In the genomic region with DNA sequence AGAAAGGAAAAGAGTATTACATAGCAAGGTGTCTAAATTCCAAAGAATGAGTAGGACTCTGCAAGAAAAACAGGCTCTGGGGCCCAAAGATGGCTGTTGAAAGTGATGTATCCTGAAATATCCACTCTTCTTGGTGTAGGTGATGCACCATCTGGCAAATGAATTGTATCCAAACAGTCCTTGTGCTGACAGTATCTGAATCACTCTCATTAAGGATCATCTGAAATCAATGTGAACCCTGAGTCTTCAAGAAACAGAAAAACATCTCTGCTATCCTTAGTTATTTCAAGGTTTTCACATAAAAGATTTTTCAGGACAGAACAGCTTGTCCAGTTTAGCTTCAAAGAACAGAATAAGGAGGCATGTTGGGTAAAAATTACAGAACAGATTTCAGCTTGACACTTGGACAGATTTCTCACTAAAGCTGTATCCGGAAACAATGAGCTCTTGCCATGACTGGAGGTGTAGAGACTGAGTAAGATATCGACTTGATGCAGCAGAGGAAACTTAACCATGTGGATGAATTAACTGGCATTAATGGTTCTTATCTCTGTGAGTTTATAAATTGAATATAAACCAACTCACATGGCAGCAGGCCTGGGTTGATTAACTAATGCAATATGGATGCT, we compare ENCODE assay signal across 28 mouse cellular contexts.
DNase-seq lines count a peak whose midpoint lies in the region; ATAC-seq lines count a peak whose summit lies in the region.
"Had no signal": no experiment of that assay in that cellular context is flagged by ENCODE, and none has a peak within 500 bp of the region (broad histone marks: within the 10 kb centered on the region; RNA-seq: fewer than 3 reads in every experiment).

No protein-coding gene starts in this region.

- H3K9ac ChIP-seq in midbrain, embryonic 16.5 days (ENCODE audit: low read depth, low read length): no peak overlapping the region
- H3K9ac ChIP-seq: forebrain, embryonic 15.5 days; heart, embryonic 12.5 days; hindbrain, embryonic 12.5 days; kidney, embryonic 15.5 days; liver, embryonic 15.5 days; neural tube, embryonic 12.5 days; stomach, embryonic 15.5 days had no signal

- no peaks in the 10 kb centered on the region for H3K4me1 ChIP-seq in midbrain, embryonic 16.5 days (ENCODE audit: control insufficient read depth, insufficient read depth, low read length)
- H3K4me1 ChIP-seq: embryonic facial prominence, embryonic 10.5 days; forebrain, embryonic 15.5 days; heart, embryonic 12.5 days; hindbrain, embryonic 12.5 days; kidney, embryonic 15.5 days; limb, embryonic 10.5 days; liver, embryonic 15.5 days; neural tube, embryonic 12.5 days; stomach, embryonic 15.5 days had no signal

- no peak overlapping the region for H3K4me3 ChIP-seq in midbrain, embryonic 16.5 days (ENCODE audit: low read depth, low read length)
- H3K4me3 ChIP-seq: embryonic facial prominence, embryonic 10.5 days; forebrain, embryonic 15.5 days; heart, embryonic 12.5 days; hindbrain, embryonic 12.5 days; kidney, embryonic 15.5 days; limb, embryonic 10.5 days; liver, embryonic 15.5 days; neural tube, embryonic 12.5 days; stomach, embryonic 15.5 days had no signal

- no peaks in the 10 kb centered on the region for H3K27me3 ChIP-seq in midbrain, embryonic 16.5 days (ENCODE audit: control insufficient read depth, insufficient read depth, low read depth, low read length)
- H3K27me3 ChIP-seq: forebrain, embryonic 15.5 days; heart, embryonic 12.5 days; hindbrain, embryonic 12.5 days; kidney, embryonic 15.5 days; liver, embryonic 15.5 days; neural tube, embryonic 12.5 days; stomach, embryonic 15.5 days had no signal

- no peak overlapping the region for H3K27ac ChIP-seq in midbrain, embryonic 16.5 days (ENCODE audit: low read length)
- H3K27ac ChIP-seq: embryonic facial prominence, embryonic 10.5 days; forebrain, embryonic 15.5 days; hindbrain, embryonic 12.5 days; kidney, embryonic 15.5 days; limb, embryonic 10.5 days; liver, embryonic 15.5 days; neural tube, embryonic 12.5 days; stomach, embryonic 15.5 days had no signal

- no peak for ATAC-seq in midbrain, embryonic 16.5 days
- ATAC-seq: forebrain, embryonic 15.5 days had no signal

- WGBS in midbrain, embryonic 16.5 days: 87% methylated on average over 2 of the region's 2 CpGs

- no peak overlapping the region for H3K4me2 ChIP-seq in midbrain, embryonic 16.5 days (ENCODE audit: low read length)
- H3K4me2 ChIP-seq: forebrain, embryonic 15.5 days; heart, embryonic 12.5 days; hindbrain, embryonic 12.5 days; kidney, embryonic 15.5 days; liver, embryonic 15.5 days; neural tube, embryonic 12.5 days; stomach, embryonic 15.5 days had no signal

- peak; percentile 32 for DNase-seq in layer of hippocampus, adult 11-12 months (ENCODE audit: low spot score)
- no peak for DNase-seq in layer of hippocampus, postnatal 25 days (ENCODE audit: extremely low spot score in 1 of 2, low spot score in 1 of 2)
- peak; percentile 27 for DNase-seq in right cerebral cortex, postnatal 25 days
- no peak for DNase-seq in right cerebral cortex, postnatal 14 days
- peak; percentile 50 to 66 for DNase-seq in left cerebral cortex, adult 9 months (ENCODE audit: low spot score in 2 of 2)
- no peak for DNase-seq in cerebellum, adult 11-12 months
- DNase-seq in thymus, adult 18-20 months: no peak
- DNase-seq: adrenal gland, postnatal 25 days; cerebellum, adult 9-11 months; heart, adult 11 months; heart, postnatal 14 days; kidney, adult 11 months; kidney, postnatal 36 days; liver; lung, postnatal 4 days; midbrain, embryonic 14.5 days; thymus, adult 2 months; thymus, postnatal 4 days had no signal

- H3K9me3 ChIP-seq in midbrain, embryonic 16.5 days (replicated peaks; ENCODE audit: control insufficient read depth, low read length, poor library complexity, severe bottlenecking): no peaks in the 10 kb centered on the region
- H3K9me3 ChIP-seq: embryonic facial prominence, embryonic 10.5 days; forebrain, embryonic 15.5 days; heart, embryonic 12.5 days; hindbrain, embryonic 12.5 days; kidney, embryonic 15.5 days; limb, embryonic 10.5 days; liver, embryonic 15.5 days; neural tube, embryonic 12.5 days; stomach, embryonic 15.5 days had no signal

- H3K36me3 ChIP-seq in midbrain, embryonic 16.5 days (ENCODE audit: control insufficient read depth, insufficient read depth, low read length): no peaks in the 10 kb centered on the region
- H3K36me3 ChIP-seq: embryonic facial prominence, embryonic 10.5 days; forebrain, embryonic 15.5 days; heart, embryonic 12.5 days; hindbrain, embryonic 12.5 days; kidney, embryonic 15.5 days; limb, embryonic 10.5 days; liver, embryonic 15.5 days; neural tube, embryonic 12.5 days; stomach, embryonic 15.5 days had no signal

Comparison
In these comparisons a context has a peak if more than half of its experiments do, and no peak if none do; other contexts are left out.
1. DNase-seq: peak in layer of hippocampus, adult 11-12 months (single experiment), right cerebral cortex, postnatal 25 days (single experiment) and left cerebral cortex, adult 9 months (2 of 2); none in layer of hippocampus, postnatal 25 days (0 of 2), right cerebral cortex, postnatal 14 days (single experiment), cerebellum, adult 11-12 months (single experiment) and thymus, adult 18-20 months (0 of 2).